Mouse (Mus musculus): ENCODE measurements around the gene Lhx2. TPM values are rescaled to one million over a fixed set of nuclear protein-coding genes. Genes with fewer than 3 reads are reported as not detected.

The Lhx2 gene
- polyA plus RNA-seq, 1 experiment from 2014 or later: not detected

GRCm38 (mm10) chr2:38353664-38354063 lies 14.6 kb downstream of the Lhx2 start:
- Histone ChIP-seq H3K9ac (replicated peaks; ENCODE audit: low read depth, low read length) (no peak overlapping the region), H3K4me1 (ENCODE audit: control insufficient read depth, insufficient read depth, low read length) (peaks cover 22% of the 10 kb centered on the region; the same call in 1 of the 2 replicates), H3K9me3 (ENCODE audit: control insufficient read depth, low read depth, low read length) (no peaks in the 10 kb centered on the region), H3K4me3 (ENCODE audit: low read depth, low read length) (no peak overlapping the region), H3K27me3 (ENCODE audit: control insufficient read depth, insufficient read depth, low read length) (peaks cover 89% of the 10 kb centered on the region), H3K27ac (ENCODE audit: low read length) (no peak overlapping the region), H3K36me3 (ENCODE audit: control insufficient read depth, insufficient read depth, low read length) (no peaks in the 10 kb centered on the region), H3K4me2 (replicated peaks; ENCODE audit: low read depth, low read length) (no peak overlapping the region)
- no peak for ATAC-seq (ENCODE audit: insufficient number of reproducible peaks, insufficient read depth, low FRiP score, low read depth)
- WGBS: 24% methylated on average over 4 of the region's 4 CpGs

GRCm38 (mm10) chr2:38354179-38354716 lies 15.2 kb downstream of the Lhx2 start:
- H3K4me3 ChIP-seq (ENCODE audit: low read depth, low read length): no peak overlapping the region
- no peak overlapping the region for H3K4me2 ChIP-seq (replicated peaks; ENCODE audit: low read depth, low read length)
- peaks cover 22% of the 10 kb centered on the region; the same call in 1 of the 2 replicates for H3K4me1 ChIP-seq (ENCODE audit: control insufficient read depth, insufficient read depth, low read length)
- WGBS: 3% methylated on average over 22 of the region's 22 CpGs
- H3K9ac ChIP-seq (replicated peaks; ENCODE audit: low read depth, low read length): no peak overlapping the region
- H3K36me3 ChIP-seq (ENCODE audit: control insufficient read depth, insufficient read depth, low read length): no peaks in the 10 kb centered on the region
- H3K27me3 ChIP-seq (ENCODE audit: control insufficient read depth, insufficient read depth, low read length): peaks cover 88% of the 10 kb centered on the region
- H3K9me3 ChIP-seq (ENCODE audit: control insufficient read depth, low read depth, low read length): no peaks in the 10 kb centered on the region
- no peak for ATAC-seq (ENCODE audit: insufficient number of reproducible peaks, insufficient read depth, low FRiP score, low read depth)
- H3K27ac ChIP-seq (ENCODE audit: low read length): no peak overlapping the region

GRCm38 (mm10) chr2:38354717-38355510 lies 15.8 kb downstream of the Lhx2 start:
- no peaks in the 10 kb centered on the region for H3K9me3 ChIP-seq (ENCODE audit: control insufficient read depth, low read depth, low read length)
- H3K4me1 ChIP-seq (ENCODE audit: control insufficient read depth, insufficient read depth, low read length): peaks cover 22% of the 10 kb centered on the region; the same call in 1 of the 2 replicates
- no peak for ATAC-seq (ENCODE audit: insufficient number of reproducible peaks, insufficient read depth, low FRiP score, low read depth)

GRCm38 (mm10) chr2:38355731-38356427 lies 16.8 kb downstream of the Lhx2 start:
- H3K4me2 ChIP-seq (replicated peaks; ENCODE audit: low read depth, low read length): 0 out of 2 replicates have a peak overlapping the region, but pooled peaks have one; percentile 4
- no peak overlapping the region for H3K27ac ChIP-seq (ENCODE audit: low read length)
- no peaks in the 10 kb centered on the region for H3K36me3 ChIP-seq (ENCODE audit: control insufficient read depth, insufficient read depth, low read length)

More at GRCm38 (mm10) chr2:38354717-38355510, 15.8 kb downstream of the Lhx2 start:
- H3K27ac ChIP-seq (ENCODE audit: low read length): no peak overlapping the region
- H3K27me3 ChIP-seq (ENCODE audit: control insufficient read depth, insufficient read depth, low read length): peaks cover 88% of the 10 kb centered on the region
- no peak overlapping the region for H3K4me2 ChIP-seq (replicated peaks; ENCODE audit: low read depth, low read length)
- no peak overlapping the region for H3K4me3 ChIP-seq (ENCODE audit: low read depth, low read length)
- no peak overlapping the region for H3K9ac ChIP-seq (replicated peaks; ENCODE audit: low read depth, low read length)
- H3K36me3 ChIP-seq (ENCODE audit: control insufficient read depth, insufficient read depth, low read length): no peaks in the 10 kb centered on the region
- 1% methylated on average over 34 of the region's 34 CpGs for WGBS

GRCm38 (mm10) chr2:38356428-38357260 lies 17.6 kb downstream of the Lhx2 start:
- Histone ChIP-seq H3K27me3 (ENCODE audit: control insufficient read depth, insufficient read depth, low read length) (peaks cover 88% of the 10 kb centered on the region), H3K9ac (replicated peaks; ENCODE audit: low read depth, low read length) (no peak overlapping the region), H3K4me3 (ENCODE audit: low read depth, low read length) (peak overlapping the region; percentile 0; the same call in 1 of the 2 replicates), H3K4me1 (ENCODE audit: control insufficient read depth, insufficient read depth, low read length) (peaks cover 9% of the 10 kb centered on the region; the same call in 1 of the 2 replicates), H3K4me2 (replicated peaks; ENCODE audit: low read depth, low read length) (0 out of 2 replicates have a peak overlapping the region, but pooled peaks have one; percentile 4), H3K36me3 (ENCODE audit: control insufficient read depth, insufficient read depth, low read length) (no peaks in the 10 kb centered on the region), H3K27ac (ENCODE audit: low read length) (no peak overlapping the region), H3K9me3 (ENCODE audit: control insufficient read depth, low read depth, low read length) (no peaks in the 10 kb centered on the region)
- ATAC-seq (ENCODE audit: insufficient number of reproducible peaks, insufficient read depth, low FRiP score, low read depth): no peak
- 1% methylated on average over 53 of the region's 53 CpGs for WGBS

More at GRCm38 (mm10) chr2:38355731-38356427, 16.8 kb downstream of the Lhx2 start:
- Histone ChIP-seq H3K9ac (replicated peaks; ENCODE audit: low read depth, low read length) (no peak overlapping the region), H3K9me3 (ENCODE audit: control insufficient read depth, low read depth, low read length) (no peaks in the 10 kb centered on the region), H3K27me3 (ENCODE audit: control insufficient read depth, insufficient read depth, low read length) (peaks cover 88% of the 10 kb centered on the region), H3K4me3 (ENCODE audit: low read depth, low read length) (no peak overlapping the region), H3K4me1 (ENCODE audit: control insufficient read depth, insufficient read depth, low read length) (peaks cover 16% of the 10 kb centered on the region; the same call in 1 of the 2 replicates)
- 3% methylated on average over 19 of the region's 19 CpGs for WGBS
- no peak for ATAC-seq (ENCODE audit: insufficient number of reproducible peaks, insufficient read depth, low FRiP score, low read depth)

GRCm38 (mm10) chr2:38357294-38358246 lies 18.5 kb downstream of the Lhx2 start:
- no peak for ATAC-seq (ENCODE audit: insufficient number of reproducible peaks, insufficient read depth, low FRiP score, low read depth)
- Histone ChIP-seq H3K9me3 (ENCODE audit: control insufficient read depth, low read depth, low read length) (no peaks in the 10 kb centered on the region), H3K4me1 (ENCODE audit: control insufficient read depth, insufficient read depth, low read length) (0 out of 2 replicates have a peak, but pooled peaks cover 7% of the 10 kb centered on the region), H3K27ac (ENCODE audit: low read length) (no peak overlapping the region), H3K9ac (replicated peaks; ENCODE audit: low read depth, low read length) (no peak overlapping the region), H3K4me3 (ENCODE audit: low read depth, low read length) (no peak overlapping the region), H3K4me2 (replicated peaks; ENCODE audit: low read depth, low read length) (no peak overlapping the region), H3K27me3 (ENCODE audit: control insufficient read depth, insufficient read depth, low read length) (peaks cover 88% of the 10 kb centered on the region), H3K36me3 (ENCODE audit: control insufficient read depth, insufficient read depth, low read length) (no peaks in the 10 kb centered on the region)
- WGBS: 3% methylated on average over 35 of the region's 35 CpGs

- Histone ChIP-seq H3K4me3 (ENCODE audit: low read depth, low read length) (no peak overlapping the region), H3K27me3 (ENCODE audit: control insufficient read depth, insufficient read depth, low read length) (peaks cover 87% of the 10 kb centered on the region), H3K36me3 (ENCODE audit: control insufficient read depth, insufficient read depth, low read length) (no peaks in the 10 kb centered on the region), H3K9ac (replicated peaks; ENCODE audit: low read depth, low read length) (no peak overlapping the region), H3K27ac (ENCODE audit: low read length) (no peak overlapping the region), H3K9me3 (ENCODE audit: control insufficient read depth, low read depth, low read length) (no peaks in the 10 kb centered on the region), H3K4me1 (ENCODE audit: control insufficient read depth, insufficient read depth, low read length) (0 out of 2 replicates have a peak, but pooled peaks cover 7% of the 10 kb centered on the region), H3K4me2 (replicated peaks; ENCODE audit: low read depth, low read length) (no peak overlapping the region)
- 6% methylated on average over 3 of the region's 3 CpGs for WGBS
- ATAC-seq (ENCODE audit: insufficient number of reproducible peaks, insufficient read depth, low FRiP score, low read depth): no peak
Observed at GRCm38 (mm10) chr2:38358611-38359010, 19.5 kb downstream of the Lhx2 start.
